Mouse (Mus musculus) cortical plate, adult 2 months (tissue): Measurements from ENCODE around the gene Marf1. TPM values are rescaled to one million over a fixed set of nuclear protein-coding genes. Genes with fewer than 3 reads are reported as not detected.

Experiments used
- H3K27ac ChIP-seq: fragments of 200-500 bp; 2 replicates; pipeline ENCODE4 v1.5.1; 2012; ENCODE audit warnings: low read length, control low read depth, inconsistent platforms; ENCODE audit not compliant: insufficient read depth
- H3K4me1 ChIP-seq: fragments of 200-500 bp; 2 replicates; pipeline ENCODE4 v1.6.1; 2011; ENCODE audit warnings: low read length; ENCODE audit not compliant: control insufficient read depth, insufficient read depth
- H3K4me3 ChIP-seq: fragments of 200-500 bp; 2 replicates; pipeline ENCODE4 v1.5.1; 2011; ENCODE audit warnings: mild to moderate bottlenecking, low read length, control low read depth; ENCODE audit not compliant: insufficient read depth
- CTCF ChIP-seq: fragments of 200-500 bp; IDR thresholded peaks from 2 replicates; pipeline ENCODE4 v1.5.1; 2011; ENCODE audit warnings: mild to moderate bottlenecking, control low read depth, low read length; ENCODE audit not compliant: insufficient read depth; ENCODE audit errors: extremely low read depth
- POLR2A ChIP-seq: fragments of 200-500 bp; IDR thresholded peaks from 2 replicates; pipeline ENCODE4 v1.6.1; 2011; ENCODE audit warnings: mild to moderate bottlenecking, low read length, control low read depth; ENCODE audit not compliant: insufficient read depth; ENCODE audit errors: extremely low read depth
- polyA plus RNA-seq: library from polyadenylated mRNA; depleted of rRNA; stranded (reverse); fragments of >200 nt; gene quantifications from 2 replicates; pipeline ENCODE4 v1.2.3, GENCODE M21; 2012

Marf1 gene
- polyA plus RNA-seq, 1 experiment, result 45.4 TPM

GRCm38 (mm10) chr16:14137976-14138561 is 25.1 kb downstream of the Marf1 start:
- Histone ChIP-seq H3K4me3 (no peak overlapping the region), H3K4me1 (no peaks in the 10 kb centered on the region), H3K27ac (no peak overlapping the region)
- TF ChIP-seq CTCF (no peak), POLR2A (no peak)

- no peak for TF ChIP-seq POLR2A
- no peak for TF ChIP-seq CTCF
- Histone ChIP-seq H3K27ac (no peak overlapping the region), H3K4me1 (no peaks in the 10 kb centered on the region), H3K4me3 (no peak overlapping the region)
These were observed 28.1 kb downstream of the Marf1 start for GRCm38 (mm10) chr16:14135014-14135413.

- Histone ChIP-seq H3K4me1 (no peaks in the 10 kb centered on the region), H3K27ac (no peak overlapping the region), H3K4me3 (no peak overlapping the region)
- no peak for TF ChIP-seq CTCF
- TF ChIP-seq POLR2A, result no peak
These were observed 31.3 kb downstream of the Marf1 start for GRCm38 (mm10) chr16:14131838-14132237.

GRCm38 (mm10) chr16:14131376-14131775 is 31.8 kb downstream of the Marf1 start:
- H3K4me3 ChIP-seq, result no peak overlapping the region
- TF ChIP-seq CTCF, result no peak
- TF ChIP-seq POLR2A, result no peak
- no peaks in the 10 kb centered on the region for H3K4me1 ChIP-seq
- no peak overlapping the region for H3K27ac ChIP-seq

GRCm38 (mm10) chr16:14130796-14131195 is 32.4 kb downstream of the Marf1 start:
- TF ChIP-seq CTCF (no peak), POLR2A (no peak)
- no peak overlapping the region for H3K27ac ChIP-seq
- H3K4me3 ChIP-seq, result no peak overlapping the region
- no peaks in the 10 kb centered on the region for H3K4me1 ChIP-seq

- Histone ChIP-seq H3K4me1 (no peaks in the 10 kb centered on the region; the same call in 1 of the 2 replicates), H3K4me3 (no peak overlapping the region), H3K27ac (no peak overlapping the region)
- TF ChIP-seq CTCF (no peak), POLR2A (no peak)
These were observed 34.2 kb downstream of the Marf1 start for GRCm38 (mm10) chr16:14128977-14129376.

- Histone ChIP-seq H3K4me3 (no peak overlapping the region), H3K27ac (no peak overlapping the region), H3K4me1 (no peaks in the 10 kb centered on the region; the same call in 1 of the 2 replicates)
- TF ChIP-seq CTCF (no peak), POLR2A (no peak)
These were observed 37.9 kb downstream of the Marf1 start for GRCm38 (mm10) chr16:14125253-14125652.

GRCm38 (mm10) chr16:14124709-14125108 is 38.4 kb downstream of the Marf1 start:
- Histone ChIP-seq H3K4me1 (no peaks in the 10 kb centered on the region; the same call in 1 of the 2 replicates), H3K4me3 (no peak overlapping the region), H3K27ac (no peak overlapping the region)
- TF ChIP-seq CTCF (no peak), POLR2A (no peak)

- H3K4me3 ChIP-seq, result no peak overlapping the region
- no peak overlapping the region; the same call in 1 of the 2 replicates for H3K27ac ChIP-seq
- TF ChIP-seq POLR2A, result no peak
- no peak for TF ChIP-seq CTCF
- no peaks in the 10 kb centered on the region; the same call in 1 of the 2 replicates for H3K4me1 ChIP-seq
These were observed 39.2 kb downstream of the Marf1 start for GRCm38 (mm10) chr16:14123901-14124300.

GRCm38 (mm10) chr16:14122586-14122985 is 40.6 kb downstream of the Marf1 start:
- no peak overlapping the region for H3K4me3 ChIP-seq
- peak overlapping the region; percentile 45; the same call in 1 of the 2 replicates for H3K27ac ChIP-seq
- no peak for TF ChIP-seq POLR2A
- no peak for TF ChIP-seq CTCF
- no peaks in the 10 kb centered on the region; the same call in 1 of the 2 replicates for H3K4me1 ChIP-seq

- H3K27ac ChIP-seq, result no peak overlapping the region
- H3K4me1 ChIP-seq, result no peaks in the 10 kb centered on the region; the same call in 1 of the 2 replicates
- H3K4me3 ChIP-seq, result no peak overlapping the region
- TF ChIP-seq CTCF, result no peak
- no peak for TF ChIP-seq POLR2A
These were observed 41.6 kb downstream of the Marf1 start for GRCm38 (mm10) chr16:14121563-14121962.
